Mouse (Mus musculus): ENCODE data around the gene Spocd1. TPM values are rescaled to one million over a fixed set of nuclear protein-coding genes. Genes with fewer than 3 reads are reported as not detected.

The Spocd1 gene
- polyA plus RNA-seq, 1 experiment from 2014 or later = not detected

- peaks cover 8% of the 10 kb centered on the region for H3K4me1 ChIP-seq (replicated peaks)
- H3K36me3 ChIP-seq = no peaks in the 10 kb centered on the region
- no peaks in the 10 kb centered on the region for H3K9me3 ChIP-seq
- H3K27ac ChIP-seq = no peak overlapping the region
- peak overlapping the region; percentile 84 for H3K4me2 ChIP-seq (replicated peaks)
- WGBS = 1% methylated on average over 37 of the region's 37 CpGs
- H3K27me3 ChIP-seq (replicated peaks) = 0 out of 2 replicates have a peak, but pooled peaks cover 8% of the 10 kb centered on the region
- H3K4me3 ChIP-seq (replicated peaks) = peak overlapping the region; percentile 38
- ATAC-seq = peak; percentile 78
- peak overlapping the region; percentile 35 for H3K9ac ChIP-seq
Observed at GRCm38 (mm10) chr4:129960180-129960944, 31.3 kb downstream of the Spocd1 start.

GRCm38 (mm10) chr4:129965294-129965693 lies 36.2 kb downstream of the Spocd1 start:
- no peaks in the 10 kb centered on the region for H3K36me3 ChIP-seq
- no peak overlapping the region for H3K4me3 ChIP-seq (replicated peaks)
- no peak for ATAC-seq
- no peak overlapping the region for H3K9ac ChIP-seq
- H3K9me3 ChIP-seq = no peaks in the 10 kb centered on the region
- 0 out of 2 replicates have a peak, but pooled peaks cover 5% of the 10 kb centered on the region for H3K4me1 ChIP-seq (replicated peaks)
- no peak overlapping the region for H3K4me2 ChIP-seq (replicated peaks)
- H3K27me3 ChIP-seq (replicated peaks) = 0 out of 2 replicates have a peak, but pooled peaks cover 3% of the 10 kb centered on the region
- H3K27ac ChIP-seq = no peak overlapping the region
- 52% methylated on average over 11 of the region's 11 CpGs for WGBS

GRCm38 (mm10) chr4:129966201-129966600 lies 37.2 kb downstream of the Spocd1 start:
- ATAC-seq = no peak
- Histone ChIP-seq H3K27me3 (replicated peaks) (0 out of 2 replicates have a peak, but pooled peaks cover 3% of the 10 kb centered on the region), H3K36me3 (no peaks in the 10 kb centered on the region), H3K9me3 (no peaks in the 10 kb centered on the region), H3K27ac (no peak overlapping the region), H3K4me2 (replicated peaks) (no peak overlapping the region), H3K4me3 (replicated peaks) (no peak overlapping the region), H3K9ac (no peak overlapping the region), H3K4me1 (replicated peaks) (0 out of 2 replicates have a peak, but pooled peaks cover 5% of the 10 kb centered on the region)
- WGBS = 45% methylated on average over 10 of the region's 10 CpGs

DNA sequence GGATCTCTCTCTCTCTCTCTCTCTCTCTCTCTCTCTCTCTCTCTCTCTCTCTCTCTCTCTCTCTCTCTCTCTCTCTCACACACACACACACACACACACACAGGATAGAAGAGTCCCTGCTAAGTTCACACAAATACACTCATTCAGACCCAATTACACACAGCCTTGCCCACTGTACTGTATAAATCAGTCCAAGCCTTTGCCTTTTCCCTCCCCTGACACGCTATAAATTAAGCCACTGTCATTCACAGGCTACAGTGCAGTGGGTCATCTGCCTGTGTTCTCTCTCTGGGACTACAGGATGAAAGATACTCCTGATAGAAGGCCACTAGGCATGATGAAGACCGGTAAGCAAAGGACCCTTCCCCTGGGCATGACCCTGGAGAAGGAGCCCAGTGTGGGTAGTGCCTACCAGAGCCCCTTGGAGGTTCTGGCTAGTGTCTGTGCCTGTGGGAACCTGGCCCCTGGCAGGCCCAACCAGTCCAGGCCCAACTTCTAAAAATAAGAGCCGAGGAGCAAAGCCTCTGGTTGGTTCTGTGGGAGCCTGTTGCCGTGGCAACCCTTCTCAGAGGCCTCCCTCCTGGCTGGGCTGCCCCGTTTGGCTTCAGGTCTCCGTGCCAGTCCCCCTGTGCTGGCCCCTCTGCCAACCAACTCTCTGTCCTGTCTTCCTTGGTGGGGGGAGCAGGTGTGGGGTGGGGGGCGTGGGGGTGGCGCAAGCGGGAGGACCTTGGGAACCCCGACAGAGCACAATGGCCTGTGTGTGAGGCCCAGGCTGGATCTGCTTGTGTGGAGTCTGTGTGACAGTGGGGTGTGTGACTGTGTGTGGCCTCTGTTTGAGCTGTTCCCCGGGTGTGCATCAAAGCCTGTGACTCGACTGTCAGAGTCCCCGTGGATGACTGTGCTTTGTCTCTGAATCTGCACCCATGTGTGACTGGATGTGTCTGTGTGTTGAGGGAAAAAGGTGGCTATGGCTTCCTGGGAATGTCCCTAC lies 38.3 kb downstream of the Spocd1 start:
- Histone ChIP-seq H3K4me1 (replicated peaks) (0 out of 2 replicates have a peak, but pooled peaks cover 5% of the 10 kb centered on the region), H3K4me2 (replicated peaks) (no peak overlapping the region), H3K27me3 (replicated peaks) (no peaks in the 10 kb centered on the region; the same call in 1 of the 2 replicates), H3K9ac (no peak overlapping the region), H3K36me3 (no peaks in the 10 kb centered on the region), H3K9me3 (no peaks in the 10 kb centered on the region), H3K4me3 (replicated peaks) (no peak overlapping the region), H3K27ac (no peak overlapping the region)
- ATAC-seq = peak; percentile 25; the same call in 1 of the 2 replicates
- 47% methylated on average over 13 of the region's 13 CpGs for WGBS

- H3K4me1 ChIP-seq (replicated peaks) = 0 out of 2 replicates have a peak, but pooled peaks cover 5% of the 10 kb centered on the region
- no peak overlapping the region for H3K4me3 ChIP-seq (replicated peaks)
- peak; percentile 62; the same call in 1 of the 2 replicates for ATAC-seq
- no peaks in the 10 kb centered on the region for H3K9me3 ChIP-seq
- no peak overlapping the region for H3K9ac ChIP-seq
- no peak overlapping the region for H3K4me2 ChIP-seq (replicated peaks)
- 68% methylated on average over 8 of the region's 8 CpGs for WGBS
- peaks cover 6% of the 10 kb centered on the region; the same call in 1 of the 2 replicates for H3K27me3 ChIP-seq (replicated peaks)
- H3K36me3 ChIP-seq = no peaks in the 10 kb centered on the region
- no peak overlapping the region for H3K27ac ChIP-seq
Observed at GRCm38 (mm10) chr4:129970168-129970567, 41.1 kb downstream of the Spocd1 start.

- no peak for ATAC-seq
- H3K4me2 ChIP-seq (replicated peaks) = no peak overlapping the region
- 0 out of 2 replicates have a peak, but pooled peaks cover 5% of the 10 kb centered on the region for H3K4me1 ChIP-seq (replicated peaks)
- peaks cover 6% of the 10 kb centered on the region; the same call in 1 of the 2 replicates for H3K27me3 ChIP-seq (replicated peaks)
- no peaks in the 10 kb centered on the region for H3K9me3 ChIP-seq
- no peak overlapping the region for H3K4me3 ChIP-seq (replicated peaks)
- H3K27ac ChIP-seq = no peak overlapping the region
- 81% methylated on average over 11 of the region's 11 CpGs for WGBS
- no peak overlapping the region for H3K9ac ChIP-seq
- no peaks in the 10 kb centered on the region for H3K36me3 ChIP-seq
Observed at GRCm38 (mm10) chr4:129970861-129971260, 41.8 kb downstream of the Spocd1 start.

DNA sequence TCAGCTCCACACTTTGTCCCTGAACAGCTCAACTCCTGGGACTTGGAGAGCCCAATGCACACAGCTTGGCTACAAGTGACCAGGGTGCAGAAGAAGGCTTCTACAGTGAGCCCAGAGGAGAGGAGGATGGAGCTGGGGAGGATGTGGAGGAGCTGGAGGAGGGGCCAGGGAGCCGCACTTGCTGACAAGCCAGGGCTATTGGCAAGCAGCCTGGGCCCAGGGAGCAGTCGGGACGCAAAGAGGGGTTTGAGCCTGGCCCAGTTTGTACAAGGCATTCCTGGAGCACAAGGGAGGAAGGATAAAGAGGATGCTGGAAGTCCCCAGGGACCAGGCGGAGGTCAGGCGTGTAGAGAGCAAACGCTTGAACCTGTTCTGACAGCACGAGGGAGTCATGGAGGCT lies 42.9 kb downstream of the Spocd1 start:
- 43% methylated on average over 7 of the region's 7 CpGs for WGBS
- no peaks in the 10 kb centered on the region for H3K9me3 ChIP-seq
- H3K27me3 ChIP-seq (replicated peaks) = peaks cover 6% of the 10 kb centered on the region; the same call in 1 of the 2 replicates
- H3K36me3 ChIP-seq = no peaks in the 10 kb centered on the region
- H3K4me1 ChIP-seq (replicated peaks) = 0 out of 2 replicates have a peak, but pooled peaks cover 5% of the 10 kb centered on the region
- ATAC-seq = no peak
- H3K27ac ChIP-seq = no peak overlapping the region
- H3K4me2 ChIP-seq (replicated peaks) = no peak overlapping the region
- no peak overlapping the region for H3K9ac ChIP-seq
- H3K4me3 ChIP-seq (replicated peaks) = no peak overlapping the region

DNA sequence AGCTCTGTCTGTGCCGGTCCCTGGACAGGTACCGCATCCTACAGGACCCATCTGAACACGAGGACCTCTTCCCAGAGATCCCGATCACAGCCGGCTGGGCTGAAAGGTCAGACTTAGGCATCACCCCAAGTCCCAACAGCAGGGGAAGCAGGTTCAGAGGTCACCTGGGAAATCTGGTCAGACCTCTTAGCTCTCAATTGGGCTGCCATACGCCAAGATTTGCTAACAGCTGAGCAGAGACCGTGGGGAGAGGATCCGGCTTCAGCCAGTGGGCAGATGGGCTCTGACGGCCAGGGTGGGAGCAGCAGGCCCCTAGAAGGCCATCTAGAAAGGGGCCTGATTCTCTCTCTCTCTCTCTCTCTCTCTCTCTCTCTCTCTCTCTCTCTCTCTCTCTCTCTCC lies 45.2 kb downstream of the Spocd1 start:
- no peak overlapping the region for H3K27ac ChIP-seq
- no peak overlapping the region for H3K4me3 ChIP-seq (replicated peaks)
- no peaks in the 10 kb centered on the region for H3K4me1 ChIP-seq (replicated peaks)
- peaks cover 6% of the 10 kb centered on the region; the same call in 1 of the 2 replicates for H3K27me3 ChIP-seq (replicated peaks)
- no peaks in the 10 kb centered on the region for H3K9me3 ChIP-seq
- no peak overlapping the region for H3K9ac ChIP-seq
- ATAC-seq = no peak
- 58% methylated on average over 9 of the region's 9 CpGs for WGBS
- H3K36me3 ChIP-seq = no peaks in the 10 kb centered on the region
- H3K4me2 ChIP-seq (replicated peaks) = no peak overlapping the region

GRCm38 (mm10) chr4:129977256-129977655 lies 48.2 kb downstream of the Spocd1 start:
- H3K4me3 ChIP-seq (replicated peaks) = no peak overlapping the region
- WGBS = 57% methylated on average over 4 of the region's 4 CpGs
- no peak overlapping the region for H3K9ac ChIP-seq
- no peaks in the 10 kb centered on the region for H3K4me1 ChIP-seq (replicated peaks)
- no peaks in the 10 kb centered on the region for H3K9me3 ChIP-seq
- H3K36me3 ChIP-seq = no peaks in the 10 kb centered on the region
- H3K4me2 ChIP-seq (replicated peaks) = no peak overlapping the region
- ATAC-seq = no peak
- H3K27ac ChIP-seq = no peak overlapping the region
- peaks cover 13% of the 10 kb centered on the region; the same call in 1 of the 2 replicates for H3K27me3 ChIP-seq (replicated peaks)

- peaks cover 17% of the 10 kb centered on the region; the same call in 1 of the 2 replicates for H3K27me3 ChIP-seq (replicated peaks)
- H3K9me3 ChIP-seq = no peaks in the 10 kb centered on the region
Observed at GRCm38 (mm10) chr4:129978227-129978626, 49.2 kb downstream of the Spocd1 start.

GRCm38 (mm10) chr4:129978930-129979329 lies 49.9 kb downstream of the Spocd1 start:
- Histone ChIP-seq H3K27ac (no peak overlapping the region), H3K4me2 (replicated peaks) (no peak overlapping the region), H3K4me1 (replicated peaks) (peaks cover 5% of the 10 kb centered on the region; the same call in 1 of the 2 replicates), H3K4me3 (replicated peaks) (no peak overlapping the region), H3K27me3 (replicated peaks) (peaks cover 19% of the 10 kb centered on the region), H3K9me3 (no peaks in the 10 kb centered on the region), H3K36me3 (no peaks in the 10 kb centered on the region), H3K9ac (no peak overlapping the region)
- no peak for ATAC-seq
- 65% methylated on average over 4 of the region's 4 CpGs for WGBS

More at GRCm38 (mm10) chr4:129978227-129978626, 49.2 kb downstream of the Spocd1 start:
- no peak for ATAC-seq
- H3K27ac ChIP-seq = no peak overlapping the region
- H3K9ac ChIP-seq = no peak overlapping the region
- H3K4me2 ChIP-seq (replicated peaks) = no peak overlapping the region
- H3K36me3 ChIP-seq = no peaks in the 10 kb centered on the region
- 79% methylated on average over 4 of the region's 4 CpGs for WGBS
- 0 out of 2 replicates have a peak, but pooled peaks cover 2% of the 10 kb centered on the region for H3K4me1 ChIP-seq (replicated peaks)
- H3K4me3 ChIP-seq (replicated peaks) = no peak overlapping the region

GRCm38 (mm10) chr4:129981657-129982056 lies 52.6 kb downstream of the Spocd1 start:
- ATAC-seq = no peak
- no peak overlapping the region for H3K4me2 ChIP-seq (replicated peaks)
- 65% methylated on average over 11 of the region's 11 CpGs for WGBS
- no peak overlapping the region for H3K4me3 ChIP-seq (replicated peaks)
- H3K27ac ChIP-seq = no peak overlapping the region
- no peaks in the 10 kb centered on the region for H3K36me3 ChIP-seq
- H3K9me3 ChIP-seq = no peaks in the 10 kb centered on the region
- peaks cover 33% of the 10 kb centered on the region for H3K27me3 ChIP-seq (replicated peaks)
- H3K4me1 ChIP-seq (replicated peaks) = peaks cover 24% of the 10 kb centered on the region
- no peak overlapping the region for H3K9ac ChIP-seq
